Mouse (Mus musculus): ENCODE measurements at regions not wholly inside any gene's neighbourhood (a gene's known extent, or its start where the extent isn't known, plus 50 kb on each side); places are given as distances from the start of the nearest gene placed in this dataset.

- Histone ChIP-seq H3K36me3 (no peaks in the 10 kb centered on the region), H3K27me3 (no peaks in the 10 kb centered on the region), H3K4me1 (no peaks in the 10 kb centered on the region), H3K9ac (replicated peaks) (no peak overlapping the region), H3K4me3 (no peak overlapping the region), H3K4me2 (replicated peaks) (no peak overlapping the region), H3K27ac (replicated peaks) (no peak overlapping the region), H3K9me3 (no peaks in the 10 kb centered on the region)
- peak; percentile 52; the same call in 1 of the 2 replicates for ATAC-seq (ENCODE audit: low FRiP score, low read depth)
- WGBS: 39% methylated on average over 4 of the region's 4 CpGs
Observed at GRCm38 (mm10) chrX:57784959-57785358, 237.5 kb upstream of the Zic3 start.

GRCm38 (mm10) chrX:57787615-57788014, 234.9 kb upstream of the Zic3 start:
- Histone ChIP-seq H3K4me2 (replicated peaks) (no peak overlapping the region), H3K4me3 (no peak overlapping the region), H3K9me3 (no peaks in the 10 kb centered on the region), H3K27ac (replicated peaks) (no peak overlapping the region), H3K4me1 (no peaks in the 10 kb centered on the region), H3K36me3 (no peaks in the 10 kb centered on the region), H3K9ac (replicated peaks) (no peak overlapping the region), H3K27me3 (no peaks in the 10 kb centered on the region)
- 50% methylated on average over 1 of the region's 1 CpGs for WGBS
- ATAC-seq (ENCODE audit: low FRiP score, low read depth): no peak

- Histone ChIP-seq H3K36me3 (no peaks in the 10 kb centered on the region), H3K4me3 (no peak overlapping the region), H3K9ac (replicated peaks) (no peak overlapping the region), H3K9me3 (no peaks in the 10 kb centered on the region), H3K4me1 (peaks cover 10% of the 10 kb centered on the region; the same call in 1 of the 2 replicates), H3K4me2 (replicated peaks) (peak overlapping the region; percentile 17; the same call in 1 of the 2 replicates), H3K27ac (replicated peaks) (peak overlapping the region; percentile 67), H3K27me3 (no peaks in the 10 kb centered on the region)
- 32% methylated on average over 6 of the region's 6 CpGs for WGBS
- ATAC-seq (ENCODE audit: low FRiP score, low read depth): peak; percentile 84
Observed at GRCm38 (mm10) chrX:57797956-57798355, 224.5 kb upstream of the Zic3 start.

- no peaks in the 10 kb centered on the region for H3K36me3 ChIP-seq
- no peak overlapping the region for H3K9ac ChIP-seq (replicated peaks)
- 34% methylated on average over 3 of the region's 3 CpGs for WGBS
- peaks cover 10% of the 10 kb centered on the region; the same call in 1 of the 2 replicates for H3K4me1 ChIP-seq
- peak overlapping the region; percentile 17; the same call in 1 of the 2 replicates for H3K4me2 ChIP-seq (replicated peaks)
- ATAC-seq (ENCODE audit: low FRiP score, low read depth): peak; percentile 62
- H3K9me3 ChIP-seq: no peaks in the 10 kb centered on the region
- H3K4me3 ChIP-seq: no peak overlapping the region
- peak overlapping the region; percentile 67 for H3K27ac ChIP-seq (replicated peaks)
- no peaks in the 10 kb centered on the region for H3K27me3 ChIP-seq
Observed at GRCm38 (mm10) chrX:57798394-57798793, 224.1 kb upstream of the Zic3 start.

- Histone ChIP-seq H3K36me3 (no peaks in the 10 kb centered on the region), H3K9ac (replicated peaks) (no peak overlapping the region), H3K4me3 (no peak overlapping the region), H3K4me2 (replicated peaks) (no peak overlapping the region), H3K4me1 (peaks cover 10% of the 10 kb centered on the region; the same call in 1 of the 2 replicates), H3K27ac (replicated peaks) (peak overlapping the region; percentile 67; the same call in 1 of the 2 replicates), H3K9me3 (no peaks in the 10 kb centered on the region), H3K27me3 (no peaks in the 10 kb centered on the region)
- WGBS: 15% methylated on average over 2 of the region's 2 CpGs
- no peak for ATAC-seq (ENCODE audit: low FRiP score, low read depth)
Observed at GRCm38 (mm10) chrX:57798869-57799268, 223.6 kb upstream of the Zic3 start.

Data from midbrain, embryonic 12.5 days (tissue).